18 mouse cellular contexts compared by ENCODE assay signal in genomic region chr10:39392900-39393483, GRCm38 (mm10). TPM values are rescaled to one million over a fixed set of nuclear protein-coding genes. Genes with fewer than 3 reads are reported as not detected.
DNase-seq lines count a peak whose midpoint lies in the region; ATAC-seq and TF ChIP-seq lines count a peak whose summit lies in the region.
"Had no signal": no experiment of that assay in that cellular context is flagged by ENCODE, and none has a peak within 500 bp of the region (broad histone marks: within the 10 kb centered on the region; RNA-seq: fewer than 3 reads in every experiment).

No protein-coding gene starts in this region.

- WGBS in intestine, embryonic 15.5 days = 75% methylated on average over 6 of the region's 6 CpGs
- WGBS in intestine, postnatal 0 days = 56% methylated on average over 6 of the region's 6 CpGs

- H3K4me3 ChIP-seq in intestine, embryonic 15.5 days (replicated peaks) = no peak overlapping the region
- no peak overlapping the region for H3K4me3 ChIP-seq in intestine, postnatal 0 days (ENCODE audit: low read depth, low read length)
- H3K4me3 ChIP-seq in C2C12 (ENCODE audit: insufficient read depth, poor library complexity, severe bottlenecking) (no peak overlapping the region), myocyte (no peak overlapping the region)
- H3K4me3 ChIP-seq: embryonic facial prominence, embryonic 12.5 days; heart, embryonic 12.5 days; hindbrain, embryonic 10.5 days had no signal

- no peaks in the 10 kb centered on the region for H3K27me3 ChIP-seq in intestine, embryonic 15.5 days (replicated peaks)
- H3K27me3 ChIP-seq in intestine, postnatal 0 days (replicated peaks; ENCODE audit: control insufficient read depth, insufficient read depth, low read length) = no peaks in the 10 kb centered on the region
- no peaks in the 10 kb centered on the region for H3K27me3 ChIP-seq in C2C12 (ENCODE audit: control insufficient read depth, insufficient read depth, insufficient read length)
- H3K27me3 ChIP-seq in myocyte (ENCODE audit: control insufficient read depth, insufficient read depth, insufficient read length) = no peaks in the 10 kb centered on the region
- H3K27me3 ChIP-seq: embryonic facial prominence, embryonic 12.5 days; heart, embryonic 12.5 days had no signal

- H3K36me3 ChIP-seq in intestine, embryonic 15.5 days = peaks cover 9% of the 10 kb centered on the region; the same call in 1 of the 2 replicates
- H3K36me3 ChIP-seq in intestine, postnatal 0 days (ENCODE audit: control insufficient read depth, insufficient read depth) = peaks cover 14% of the 10 kb centered on the region
- H3K36me3 ChIP-seq in C2C12 (ENCODE audit: control insufficient read depth, insufficient read depth) (no peaks in the 10 kb centered on the region), myocyte (ENCODE audit: control insufficient read depth, insufficient read depth) (peaks cover 40% of the 10 kb centered on the region)

- 0 out of 2 replicates have a peak, but pooled peaks cover 2% of the 10 kb centered on the region for H3K4me1 ChIP-seq in intestine, embryonic 15.5 days (replicated peaks)
- H3K4me1 ChIP-seq in intestine, postnatal 0 days (replicated peaks; ENCODE audit: control insufficient read depth, insufficient read depth, low read length) = no peaks in the 10 kb centered on the region; the same call in 1 of the 2 replicates
- H3K4me1 ChIP-seq: embryonic facial prominence, embryonic 12.5 days had no signal

- no peaks in the 10 kb centered on the region for H3K79me3 ChIP-seq in C2C12 (ENCODE audit: low read depth)

- no peak for TF ChIP-seq CTCF in intestine, postnatal 0 days (IDR thresholded peaks at IDR 0.05; ENCODE audit: low read depth)
- no peak for TF ChIP-seq CTCF in C2C12 (IDR thresholded peaks at IDR 0.05; ENCODE audit: control insufficient read depth, insufficient read depth, insufficient read length)
- TF ChIP-seq CTCF in brain, embryonic 14.5 days (IDR thresholded peaks at IDR 0.05; ENCODE audit: borderline replicate concordance, extremely low read depth, insufficient read depth, insufficient read length) = no peak

- no peak overlapping the region for H3K4me2 ChIP-seq in intestine, embryonic 15.5 days (replicated peaks)
- no peak overlapping the region for H3K4me2 ChIP-seq in intestine, postnatal 0 days (replicated peaks; ENCODE audit: low read depth)
- H3K4me2 ChIP-seq in myocyte (ENCODE audit: low read depth) = no peak overlapping the region
- H3K4me2 ChIP-seq: embryonic facial prominence, embryonic 12.5 days; heart, embryonic 12.5 days; hindbrain, embryonic 14.5 days had no signal

- no peak overlapping the region for H3K27ac ChIP-seq in intestine, embryonic 15.5 days
- H3K27ac ChIP-seq in intestine, postnatal 0 days (ENCODE audit: low read depth, low read length) = no peak overlapping the region
- H3K27ac ChIP-seq: embryonic facial prominence, embryonic 12.5 days; hindbrain, embryonic 10.5 days; hindbrain, embryonic 14.5 days had no signal

- peak; percentile 41; the same call in 1 of the 2 replicates for ATAC-seq in intestine, embryonic 15.5 days
- no peak for ATAC-seq in intestine, postnatal 0 days
- ATAC-seq: CD4-positive, CD25-positive, alpha-beta regulatory T cell, adult 4 months had no signal

- H3K79me2 ChIP-seq in C2C12 (ENCODE audit: control insufficient read depth, insufficient read depth) (no peaks in the 10 kb centered on the region), myocyte (ENCODE audit: control insufficient read depth, insufficient read depth) (peaks cover 89% of the 10 kb centered on the region)

- H3ac ChIP-seq in C2C12 (ENCODE audit: control insufficient read depth, insufficient read length, low read depth) (no peak overlapping the region), myocyte (ENCODE audit: control insufficient read depth, insufficient read length) (no peak overlapping the region)

- no peak for TF ChIP-seq POLR2A in brain, embryonic 14.5 days (IDR thresholded peaks at IDR 0.05; ENCODE audit: borderline replicate concordance, extremely low read depth, insufficient read depth, insufficient read length, poor library complexity, severe bottlenecking)
- TF ChIP-seq POLR2A in myocyte (IDR thresholded peaks at IDR 0.05; ENCODE audit: insufficient read length, low read depth) = no peak

- H3K9me3 ChIP-seq in intestine, embryonic 15.5 days = no peaks in the 10 kb centered on the region
- H3K9me3 ChIP-seq in intestine, postnatal 0 days (ENCODE audit: control insufficient read depth) = no peaks in the 10 kb centered on the region

- DNase-seq in brain, embryonic 14.5 days (ENCODE audit: low read depth) = peak; percentile 63
- DNase-seq in layer of hippocampus, postnatal 14 days (ENCODE audit: low spot score in 2 of 2) = no peak
- DNase-seq: adrenal gland, adult 8-10 months; adrenal gland, postnatal 36 days; cerebellum, adult 11 months; cerebellum, adult 8-10 months; cerebellum, postnatal 14 days; gastrocnemius, postnatal 10 days; kidney, adult 11 months had no signal

- H3K9ac ChIP-seq in intestine, embryonic 15.5 days = no peak overlapping the region
- no peak overlapping the region for H3K9ac ChIP-seq in intestine, postnatal 0 days (ENCODE audit: low read depth, low read length)
- H3K9ac ChIP-seq: embryonic facial prominence, embryonic 12.5 days; heart, embryonic 12.5 days; hindbrain, embryonic 14.5 days had no signal

TF ChIP-seq in C2C12, 6 proteins besides CTCF, POLR2A, EP300 and RAD21:
- no peak for TF ChIP-seq MAX (IDR thresholded peaks at IDR 0.05)
- TF ChIP-seq CEBPB (IDR thresholded peaks at IDR 0.05; ENCODE audit: low read depth) = peak; percentile 55
- TF ChIP-seq USF1 (IDR thresholded peaks at IDR 0.05; ENCODE audit: low read depth) = no peak
- no peak for TF ChIP-seq MYOG (IDR thresholded peaks at IDR 0.05; ENCODE audit: control insufficient read depth, extremely low read depth, insufficient read length)

TF ChIP-seq in myocyte, 11 proteins besides CTCF, POLR2A, EP300 and RAD21:
- peak; percentile 83 for TF ChIP-seq CEBPB (IDR thresholded peaks at IDR 0.05; ENCODE audit: insufficient read depth, poor library complexity, severe bottlenecking)
- no peak for TF ChIP-seq E2F4 (IDR thresholded peaks at IDR 0.05; ENCODE audit: insufficient read depth)
- no peak for TF ChIP-seq SRF (IDR thresholded peaks at IDR 0.05; ENCODE audit: control insufficient read depth, insufficient read length, low read depth)

RNA-seq across cellular contexts. Expression of gene Fyn, which starts 24.3 kb away (rescaled TPM):
- polyA plus RNA-seq in intestine, embryonic 15.5 days (2015; fragmentation: Nextera tagmentation; extraction: Ambion mirVana) = 21.3 and 23.4 TPM in 2 replicates
- polyA plus RNA-seq in intestine, postnatal 0 days (2015; fragmentation: Nextera tagmentation; extraction: Ambion mirVana) = 13.3 and 13.5 TPM in 2 replicates
- polyA plus RNA-seq in C2C12 (2012; fragmentation: generic; extraction: Trizol) = 16.1 TPM
- 106 and 134 TPM in 2 replicates for polyA plus RNA-seq in brain, embryonic 14.5 days (2012; rRNA removed)
- polyA plus RNA-seq in myocyte (2012; fragmentation: generic; extraction: Trizol) = 148 TPM
- 100 to 1,000 TPM; 260 to 261 TPM for total RNA-seq in layer of hippocampus, postnatal 14 days (2021)
